Mouse (Mus musculus) ovary, postnatal 10 days (tissue): ENCODE results near the gene Agbl4.

ENCODE experiments used
- DNase-seq: peaks from one replicate; pipeline ENCODE4 v3.0.0; 2022; ENCODE audit warnings: low spot score

The Agbl4 gene

GRCm38 (mm10) chr4:111447918-111448317, 1050.5 kb downstream of the Agbl4 start:
- no peak for DNase-seq

- no peak for DNase-seq
These were observed 1051.1 kb downstream of the Agbl4 start for GRCm38 (mm10) chr4:111448586-111448985.

GRCm38 (mm10) chr4:111449442-111450199, 1052.2 kb downstream of the Agbl4 start:
- DNase-seq: no peak

- DNase-seq: no peak
These were observed 1053.9 kb downstream of the Agbl4 start for GRCm38 (mm10) chr4:111451283-111451918.

GRCm38 (mm10) chr4:111452192-111452591, 1054.7 kb downstream of the Agbl4 start:
- DNase-seq: no peak

- no peak for DNase-seq
These were observed 1055.8 kb downstream of the Agbl4 start for GRCm38 (mm10) chr4:111453275-111453674.

GRCm38 (mm10) chr4:111455621-111456020, 1058.2 kb downstream of the Agbl4 start:
- no peak for DNase-seq

- no peak for DNase-seq
These were observed 1060.1 kb downstream of the Agbl4 start for GRCm38 (mm10) chr4:111457568-111457967.

GRCm38 (mm10) chr4:111467293-111467773, 1069.9 kb downstream of the Agbl4 start:
- no peak for DNase-seq

- no peak for DNase-seq
These were observed 1070.3 kb downstream of the Agbl4 start for GRCm38 (mm10) chr4:111467796-111468195.

GRCm38 (mm10) chr4:111469847-111470246, 1072.4 kb downstream of the Agbl4 start:
- DNase-seq: no peak

GRCm38 (mm10) chr4:111471726-111472125, 1074.3 kb downstream of the Agbl4 start:
- no peak for DNase-seq

- DNase-seq: no peak
These were observed 1075.0 kb downstream of the Agbl4 start for GRCm38 (mm10) chr4:111472511-111472910.

- no peak for DNase-seq
These were observed 1075.6 kb downstream of the Agbl4 start for GRCm38 (mm10) chr4:111473014-111473413.

GRCm38 (mm10) chr4:111475374-111475971, 1078.0 kb downstream of the Agbl4 start:
- DNase-seq: no peak

- no peak for DNase-seq
These were observed 1080.0 kb downstream of the Agbl4 start for GRCm38 (mm10) chr4:111477507-111477906.

GRCm38 (mm10) chr4:111483499-111483898, 1086.0 kb downstream of the Agbl4 start:
- no peak for DNase-seq

- peak; percentile 10 for DNase-seq
These were observed 1087.7 kb downstream of the Agbl4 start for GRCm38 (mm10) chr4:111485189-111485588.

GRCm38 (mm10) chr4:111486187-111486586, 1088.7 kb downstream of the Agbl4 start:
- DNase-seq: no peak

GRCm38 (mm10) chr4:111487233-111487843, 1089.9 kb downstream of the Agbl4 start:
- no peak for DNase-seq

- no peak for DNase-seq
These were observed 1096.4 kb downstream of the Agbl4 start for GRCm38 (mm10) chr4:111493750-111494404.

GRCm38 (mm10) chr4:111495949-111496348, 1098.5 kb downstream of the Agbl4 start:
- DNase-seq: peak; percentile 43
